Mouse (Mus musculus) stomach, embryonic 16.5 days (tissue): ENCODE measurements around the gene Ccdc125. TPM values are rescaled to one million over a fixed set of nuclear protein-coding genes. Genes with fewer than 3 reads are reported as not detected.

Experiments
- polyA plus RNA-seq: library from polyadenylated mRNA; unstranded; fragments of >200 nt; fragmentation: Nextera tagmentation; extraction: Ambion mirVana; gene quantifications from 2 replicates; pipeline ENCODE4 v1.2.1, GENCODE M21; 2015

Ccdc125 gene
- polyA plus RNA-seq, 1 experiment from 2014 or later = 8.1 TPM

Other genes starting within 250 kb of the Ccdc125 start
- 0.91 and 1.7 TPM in 2 replicates for gene Naip1, start 216.8 kb upstream of the Ccdc125 start, polyA plus RNA-seq
- gene Gtf2h2, start 177.1 kb upstream of the Ccdc125 start, polyA plus RNA-seq = 55.7 and 58.6 TPM in 2 replicates
- 65.9 and 76.9 TPM in 2 replicates for gene Ocln, start 117.0 kb upstream of the Ccdc125 start, polyA plus RNA-seq
- 19.0 and 21.6 TPM in 2 replicates for gene Marveld2, start 52.7 kb upstream of the Ccdc125 start, polyA plus RNA-seq
- 221 and 225 TPM in 2 replicates for gene Ak6, start 18.7 kb upstream of the Ccdc125 start, polyA plus RNA-seq
- gene Rad17, start 18.7 kb upstream of the Ccdc125 start, polyA plus RNA-seq = 19.0 and 21.2 TPM in 2 replicates
- 6.0 and 12.8 TPM in 2 replicates for gene Taf9, start 18.1 kb upstream of the Ccdc125 start, polyA plus RNA-seq
- gene Cdk7, start 61.2 kb downstream of the Ccdc125 start, polyA plus RNA-seq = 69.4 and 78.0 TPM in 2 replicates
- 147 and 163 TPM in 2 replicates for gene Mrps36, start 74.9 kb downstream of the Ccdc125 start, polyA plus RNA-seq
- 24.9 and 25.7 TPM in 2 replicates for gene Cenph, start 106.2 kb downstream of the Ccdc125 start, polyA plus RNA-seq
- gene Ccnb1, start 116.9 kb downstream of the Ccdc125 start, polyA plus RNA-seq = 173 and 187 TPM in 2 replicates
- gene Slc30a5, start 163.7 kb downstream of the Ccdc125 start, polyA plus RNA-seq = 47.3 and 53.7 TPM in 2 replicates